Mouse (Mus musculus) WW6 (cell line): ENCODE results near the gene Svep1.

Source experiments
- DNase-seq: peaks from one replicate; pipeline ENCODE4 v3.0.0-alpha.2; 2013; ENCODE audit warnings: low read depth, low spot score

Gene Svep1

GRCm38 (mm10) chr4:58082588-58082987 lies 124.1 kb downstream of the Svep1 start:
- peak; percentile 33 for DNase-seq

GRCm38 (mm10) chr4:58079631-58080030 lies 127.0 kb downstream of the Svep1 start:
- DNase-seq, result no peak

- DNase-seq, result no peak
Observed at GRCm38 (mm10) chr4:58077950-58078349, 128.7 kb downstream of the Svep1 start.

- DNase-seq, result no peak
Observed at GRCm38 (mm10) chr4:58077536-58077935, 129.1 kb downstream of the Svep1 start.

GRCm38 (mm10) chr4:58072888-58073287 lies 133.8 kb downstream of the Svep1 start:
- DNase-seq, result no peak

- no peak for DNase-seq
Observed at GRCm38 (mm10) chr4:58068886-58069285, 137.8 kb downstream of the Svep1 start.

DNA sequence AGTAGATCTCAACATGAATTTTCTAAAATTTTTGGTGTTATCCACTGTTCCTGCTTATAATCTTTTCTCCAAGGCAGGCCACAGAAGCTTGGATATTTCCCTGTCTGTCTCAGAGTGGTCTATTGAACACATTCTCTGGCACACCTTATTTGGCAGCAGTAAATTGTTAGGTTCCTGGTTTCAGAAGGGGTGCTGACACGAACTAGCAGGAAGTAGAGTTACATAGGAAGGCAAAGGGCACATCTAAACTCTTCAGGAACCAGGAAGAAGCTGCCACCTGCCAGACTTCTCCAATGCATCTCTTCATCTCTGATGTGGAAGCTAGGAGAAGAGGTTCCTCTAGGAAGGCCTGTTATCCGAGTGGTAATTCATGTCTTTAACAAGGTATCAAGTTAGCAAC lies 141.9 kb downstream of the Svep1 start:
- DNase-seq, result no peak

DNA sequence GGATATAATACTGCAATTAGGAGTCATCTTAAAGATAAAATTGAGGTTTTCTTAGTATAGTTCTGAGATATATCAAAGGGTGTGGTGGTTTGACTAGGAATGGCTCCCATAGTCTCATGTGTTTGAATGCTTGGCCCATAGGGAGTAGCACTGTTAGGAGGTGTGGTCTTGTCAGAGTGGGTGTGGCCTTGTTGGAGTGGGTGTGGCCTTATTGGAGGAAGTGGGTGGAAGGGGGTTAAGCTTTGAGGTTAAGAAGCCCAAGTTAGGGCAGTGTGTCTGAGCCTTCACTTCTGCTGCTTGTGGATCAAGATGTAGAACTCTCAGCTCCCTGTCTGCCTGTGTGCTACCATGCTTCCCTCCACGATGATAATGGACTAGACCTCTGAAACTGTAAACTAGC lies 143.7 kb downstream of the Svep1 start:
- no peak for DNase-seq

GRCm38 (mm10) chr4:58055653-58056052 lies 151.0 kb downstream of the Svep1 start:
- no peak for DNase-seq

DNA sequence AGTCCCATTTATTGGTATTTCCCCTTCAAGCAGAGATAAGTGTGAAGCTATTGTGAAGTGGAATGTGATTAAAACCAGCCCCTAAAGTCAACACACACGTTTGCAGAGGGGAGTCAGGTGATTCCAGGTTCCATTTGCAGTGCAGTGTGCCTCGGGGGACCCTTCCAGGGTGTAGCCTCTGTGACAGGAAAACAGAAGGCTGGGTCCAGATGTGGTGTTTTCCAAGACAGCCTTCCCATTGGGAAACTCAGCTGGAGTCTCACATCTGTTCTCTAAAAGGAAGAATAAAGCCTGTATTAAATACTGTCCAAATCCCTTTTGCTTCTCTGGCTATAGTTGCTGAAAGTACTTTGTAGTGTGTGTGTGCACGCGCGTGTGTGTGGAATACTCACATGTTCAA lies 152.2 kb downstream of the Svep1 start:
- no peak for DNase-seq

DNA sequence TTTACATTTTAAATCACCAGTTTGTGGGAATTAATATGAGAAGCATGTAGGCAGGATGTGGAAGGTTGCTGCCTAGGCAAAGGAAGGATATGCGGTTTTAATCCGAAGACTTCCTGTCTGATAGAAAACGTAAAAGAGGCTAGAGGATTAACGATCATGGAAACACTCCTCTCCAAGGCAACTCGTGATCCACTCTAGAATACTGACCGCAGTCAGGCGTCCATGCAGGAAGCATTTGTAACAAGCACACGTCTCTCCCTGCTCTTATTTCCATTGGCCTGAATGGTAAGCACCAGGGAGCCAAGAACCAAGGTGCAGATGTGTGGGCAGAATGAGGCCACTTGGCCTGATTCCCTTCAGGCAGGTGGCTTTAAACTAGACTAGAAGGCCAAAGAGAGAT lies 155.9 kb downstream of the Svep1 start:
- no peak for DNase-seq

DNA sequence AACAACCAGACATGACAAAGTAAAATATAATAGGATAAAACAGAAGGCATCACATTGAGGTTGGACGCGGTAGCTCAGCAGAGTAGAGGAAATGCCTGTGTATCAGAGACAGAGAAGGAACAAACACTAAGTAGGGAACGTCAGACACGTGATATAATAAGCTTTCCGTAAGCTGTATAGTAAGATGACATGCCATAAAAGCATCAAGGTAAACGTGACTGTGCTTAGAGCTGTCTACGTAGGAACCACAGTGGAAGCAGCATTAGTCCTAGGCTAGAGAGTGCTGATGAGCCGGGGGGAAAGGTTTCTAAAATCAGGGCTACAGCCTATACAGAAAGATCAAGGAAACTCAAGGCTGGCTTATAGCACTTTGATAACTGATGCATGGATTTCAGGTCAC lies 156.4 kb downstream of the Svep1 start:
- DNase-seq, result no peak

GRCm38 (mm10) chr4:58044833-58045232 lies 161.8 kb downstream of the Svep1 start:
- no peak for DNase-seq

DNA sequence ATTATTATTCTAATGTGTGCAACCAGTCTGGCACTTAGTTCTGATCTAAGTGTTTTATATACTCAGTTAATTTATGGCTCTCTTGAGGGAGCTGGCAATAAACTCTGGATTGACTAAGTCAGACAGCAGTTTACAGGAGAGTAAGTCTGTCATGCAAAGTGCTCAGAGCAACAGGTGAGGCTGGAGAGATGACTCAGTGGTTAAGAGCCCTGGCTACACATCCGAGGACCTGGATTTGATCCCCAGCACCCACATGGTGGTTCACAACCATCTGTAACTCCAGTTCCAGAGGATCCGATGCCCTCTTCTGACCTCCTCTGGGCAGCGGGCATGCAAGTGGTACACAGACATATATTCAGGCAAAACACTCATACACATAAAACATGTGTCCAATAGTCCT lies 162.3 kb downstream of the Svep1 start:
- no peak for DNase-seq

GRCm38 (mm10) chr4:58040093-58040492 lies 166.6 kb downstream of the Svep1 start:
- DNase-seq, result no peak

- DNase-seq, result peak; percentile 7
Observed at GRCm38 (mm10) chr4:58037096-58037705, 169.5 kb downstream of the Svep1 start.

- DNase-seq, result no peak
Observed at GRCm38 (mm10) chr4:58034663-58035062, 172.0 kb downstream of the Svep1 start.

- DNase-seq, result no peak
Observed at GRCm38 (mm10) chr4:58032714-58033113, 173.9 kb downstream of the Svep1 start.

DNA sequence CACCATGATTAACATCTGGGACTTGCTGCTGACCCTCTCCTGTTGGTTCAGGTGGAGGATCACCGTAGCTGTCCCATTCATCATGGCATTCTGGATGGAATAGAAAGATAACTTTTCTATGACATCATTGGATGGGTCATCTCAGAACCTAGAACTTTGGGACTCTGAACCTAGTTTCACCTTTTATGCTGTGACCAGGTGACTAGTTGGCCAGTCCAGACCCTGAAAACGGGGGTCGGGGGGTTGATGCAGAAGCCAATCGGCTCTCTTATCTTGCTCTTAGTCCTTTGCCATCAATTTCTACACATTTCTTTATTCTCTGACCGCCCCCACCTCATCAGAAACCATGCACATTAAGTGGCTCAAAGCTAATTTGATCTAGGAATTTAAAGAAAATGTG lies 197.6 kb downstream of the Svep1 start, which contains the start of gene Txndc8:
Gene Txndc8 (minus strand): TSS at position 101 of the 400 bp plus-strand sequence.
- no peak for DNase-seq

- no peak for DNase-seq
Observed at GRCm38 (mm10) chr4:58003501-58003900, 203.2 kb downstream of the Svep1 start.
